Mouse (Mus musculus): Measurements from ENCODE around the gene Mrps10. TPM values are rescaled to one million over a fixed set of nuclear protein-coding genes. Genes with fewer than 3 reads are reported as not detected.
A peak's percentile ranks its signal among the peaks of the same experiment; 100 is the strongest.
"Not testable (repeated sequence)": the region's sequence is repeated elsewhere in the genome, so short reads cannot be mapped to it uniquely, and the experiment has no call there.

Mrps10 gene
- polyA plus RNA-seq, 1 experiment from 2014 or later: 31.7 TPM

- Histone ChIP-seq H3K9ac (ENCODE audit: low read depth, low read length) (no peak overlapping the region), H3K4me3 (ENCODE audit: low read depth, low read length) (peak overlapping the region; percentile 51), H3K27ac (ENCODE audit: low read length) (no peak overlapping the region), H3K27me3 (ENCODE audit: control insufficient read depth, insufficient read depth, low read depth, low read length) (peaks cover 10% of the 10 kb centered on the region), H3K36me3 (ENCODE audit: control insufficient read depth, insufficient read depth) (no peaks in the 10 kb centered on the region), H3K4me2 (ENCODE audit: low read depth, low read length) (peak overlapping the region; percentile 71), H3K4me1 (ENCODE audit: control insufficient read depth, low read depth, low read length) (peaks cover 14% of the 10 kb centered on the region), H3K9me3 (replicated peaks; ENCODE audit: control insufficient read depth, low read length) (no peaks in the 10 kb centered on the region)
- WGBS (ENCODE audit: insufficient replicate concordance): 6% methylated on average over 24 of the region's 24 CpGs
- ATAC-seq (ENCODE audit: low read depth): no peak
Measured at GRCm38 (mm10) chr17:47394223-47394869, 25.7 kb downstream of the Mrps10 start.

GRCm38 (mm10) chr17:47395376-47395913, 26.8 kb downstream of the Mrps10 start:
- Histone ChIP-seq H3K27ac (ENCODE audit: low read length) (no peak overlapping the region), H3K4me1 (ENCODE audit: control insufficient read depth, low read depth, low read length) (peaks cover 14% of the 10 kb centered on the region), H3K36me3 (ENCODE audit: control insufficient read depth, insufficient read depth) (no peaks in the 10 kb centered on the region), H3K9me3 (replicated peaks; ENCODE audit: control insufficient read depth, low read length) (no peaks in the 10 kb centered on the region), H3K4me3 (ENCODE audit: low read depth, low read length) (peak overlapping the region; percentile 51), H3K4me2 (ENCODE audit: low read depth, low read length) (peak overlapping the region; percentile 71), H3K9ac (ENCODE audit: low read depth, low read length) (peak overlapping the region; percentile 24; the same call in 1 of the 2 replicates), H3K27me3 (ENCODE audit: control insufficient read depth, insufficient read depth, low read depth, low read length) (peaks cover 10% of the 10 kb centered on the region)
- peak; percentile 85 for ATAC-seq (ENCODE audit: low read depth)
- WGBS (ENCODE audit: insufficient replicate concordance): 3% methylated on average over 20 of the region's 20 CpGs

- Histone ChIP-seq H3K27me3 (ENCODE audit: control insufficient read depth, insufficient read depth, low read depth, low read length) (peaks cover 10% of the 10 kb centered on the region), H3K9ac (ENCODE audit: low read depth, low read length) (no peak overlapping the region), H3K4me2 (ENCODE audit: low read depth, low read length) (no peak overlapping the region), H3K27ac (ENCODE audit: low read length) (no peak overlapping the region), H3K36me3 (ENCODE audit: control insufficient read depth, insufficient read depth) (no peaks in the 10 kb centered on the region), H3K4me1 (ENCODE audit: control insufficient read depth, low read depth, low read length) (peaks cover 14% of the 10 kb centered on the region), H3K9me3 (replicated peaks; ENCODE audit: control insufficient read depth, low read length) (no peaks in the 10 kb centered on the region), H3K4me3 (ENCODE audit: low read depth, low read length) (no peak overlapping the region)
- no peak for ATAC-seq (ENCODE audit: low read depth)
- WGBS (ENCODE audit: insufficient replicate concordance): 55% methylated on average over 8 of the region's 8 CpGs
Measured at GRCm38 (mm10) chr17:47399091-47399490, 30.4 kb downstream of the Mrps10 start.

- no peak within 1 kb of the TSS for H3K4me2 ChIP-seq (ENCODE audit: low read depth, low read length)
- peaks cover 3% of the 10 kb centered on the region; the same call in 1 of the 2 replicates for H3K27me3 ChIP-seq (ENCODE audit: control insufficient read depth, insufficient read depth, low read depth, low read length)
- H3K36me3 ChIP-seq (ENCODE audit: control insufficient read depth, insufficient read depth): no peaks in the 10 kb centered on the region
- no peak for ATAC-seq (ENCODE audit: low read depth)
- 57% methylated on average over 10 of the region's 10 CpGs for WGBS (ENCODE audit: insufficient replicate concordance)
- no peak within 1 kb of the TSS for H3K9ac ChIP-seq (ENCODE audit: low read depth, low read length)
- H3K9me3 ChIP-seq (replicated peaks; ENCODE audit: control insufficient read depth, low read length): no peaks in the 10 kb centered on the region
- no peak within 1 kb of the TSS for H3K4me3 ChIP-seq (ENCODE audit: low read depth, low read length)
- no peak within 1 kb of the TSS for H3K27ac ChIP-seq (ENCODE audit: low read length)
- H3K4me1 ChIP-seq (ENCODE audit: control insufficient read depth, low read depth, low read length): peaks cover 4% of the 10 kb centered on the region
Measured at GRCm38 (mm10) chr17:47400451-47400850, 31.8 kb downstream of the Mrps10 start, which contains the start of gene Guca1a. Gene Guca1a, minus strand, starts transcription at chr17:47400584.

GRCm38 (mm10) chr17:47407717-47408557, 39.2 kb downstream of the Mrps10 start:
- Histone ChIP-seq H3K27me3 (ENCODE audit: control insufficient read depth, insufficient read depth, low read depth, low read length) (peaks cover 25% of the 10 kb centered on the region), H3K4me1 (ENCODE audit: control insufficient read depth, low read depth, low read length) (no peaks in the 10 kb centered on the region)
- WGBS (ENCODE audit: insufficient replicate concordance): 46% methylated on average over 10 of the region's 10 CpGs

GRCm38 (mm10) chr17:47408558-47408898, 39.8 kb downstream of the Mrps10 start:
- ATAC-seq (ENCODE audit: low read depth): no peak
- H3K36me3 ChIP-seq (ENCODE audit: control insufficient read depth, insufficient read depth): no peaks in the 10 kb centered on the region
- 12% methylated on average over 8 of the region's 8 CpGs for WGBS (ENCODE audit: insufficient replicate concordance)
- no peaks in the 10 kb centered on the region for H3K9me3 ChIP-seq (replicated peaks; ENCODE audit: control insufficient read depth, low read length)
- no peak overlapping the region for H3K4me3 ChIP-seq (ENCODE audit: low read depth, low read length)
- no peak overlapping the region for H3K27ac ChIP-seq (ENCODE audit: low read length)
- H3K27me3 ChIP-seq (ENCODE audit: control insufficient read depth, insufficient read depth, low read depth, low read length): peaks cover 29% of the 10 kb centered on the region
- no peak overlapping the region for H3K9ac ChIP-seq (ENCODE audit: low read depth, low read length)
- H3K4me1 ChIP-seq (ENCODE audit: control insufficient read depth, low read depth, low read length): no peaks in the 10 kb centered on the region
- H3K4me2 ChIP-seq (ENCODE audit: low read depth, low read length): no peak overlapping the region

More at GRCm38 (mm10) chr17:47407717-47408557, 39.2 kb downstream of the Mrps10 start:
- Histone ChIP-seq H3K36me3 (ENCODE audit: control insufficient read depth, insufficient read depth) (no peaks in the 10 kb centered on the region), H3K4me3 (ENCODE audit: low read depth, low read length) (no peak overlapping the region), H3K9me3 (replicated peaks; ENCODE audit: control insufficient read depth, low read length) (no peaks in the 10 kb centered on the region), H3K4me2 (ENCODE audit: low read depth, low read length) (no peak overlapping the region), H3K27ac (ENCODE audit: low read length) (no peak overlapping the region), H3K9ac (ENCODE audit: low read depth, low read length) (no peak overlapping the region)
- ATAC-seq (ENCODE audit: low read depth): no peak

- H3K9ac ChIP-seq (ENCODE audit: low read depth, low read length); H3K4me3 ChIP-seq (ENCODE audit: low read depth, low read length); H3K9me3 ChIP-seq (replicated peaks; ENCODE audit: control insufficient read depth, low read length); H3K27ac ChIP-seq (ENCODE audit: low read length); H3K36me3 ChIP-seq (ENCODE audit: control insufficient read depth, insufficient read depth); H3K4me1 ChIP-seq (ENCODE audit: control insufficient read depth, low read depth, low read length); ATAC-seq (ENCODE audit: low read depth): not testable (repeated sequence)
- WGBS (ENCODE audit: insufficient replicate concordance): 4% methylated on average over 73 of the region's 74 CpGs
- Histone ChIP-seq H3K4me2 (ENCODE audit: low read depth, low read length) (0 out of 2 replicates have a peak overlapping the region, but pooled peaks have one; percentile 20), H3K27me3 (ENCODE audit: control insufficient read depth, insufficient read depth, low read depth, low read length) (peaks cover 29% of the 10 kb centered on the region)
Measured at GRCm38 (mm10) chr17:47409897-47410861, 41.5 kb downstream of the Mrps10 start.

GRCm38 (mm10) chr17:47420195-47420594, 51.5 kb downstream of the Mrps10 start:
- Histone ChIP-seq H3K27ac (ENCODE audit: low read length) (no peak overlapping the region), H3K4me1 (ENCODE audit: control insufficient read depth, low read depth, low read length) (no peaks in the 10 kb centered on the region; the same call in 1 of the 2 replicates), H3K27me3 (ENCODE audit: control insufficient read depth, insufficient read depth, low read depth, low read length) (no peaks in the 10 kb centered on the region), H3K4me3 (ENCODE audit: low read depth, low read length) (no peak overlapping the region), H3K4me2 (ENCODE audit: low read depth, low read length) (no peak overlapping the region), H3K36me3 (ENCODE audit: control insufficient read depth, insufficient read depth) (no peaks in the 10 kb centered on the region), H3K9ac (ENCODE audit: low read depth, low read length) (no peak overlapping the region), H3K9me3 (replicated peaks; ENCODE audit: control insufficient read depth, low read length) (no peaks in the 10 kb centered on the region)
- ATAC-seq (ENCODE audit: low read depth): no peak
- WGBS (ENCODE audit: insufficient replicate concordance): 61% methylated on average over 2 of the region's 2 CpGs

All from liver, embryonic 16.5 days (tissue).